Mouse (Mus musculus) megakaryocyte, embryonic 14.5 days (primary cell): ENCODE measurements around the gene Casp3.

Experiments
- FLI1 ChIP-seq: IDR thresholded peaks from 2 replicates; pipeline ENCODE4 v1.6.1; 2012; ENCODE audit warnings: low read length, inconsistent platforms, mixed read lengths
- GATA1 ChIP-seq: IDR thresholded peaks from 3 replicates; pipeline ENCODE4 v1.6.1; 2012; ENCODE audit warnings: mixed read lengths, low read length, inconsistent platforms, borderline replicate concordance

GRCm38 (mm10) chr8:46587911-46588310 lies 29.2 kb upstream of the Casp3 start:
- TF ChIP-seq GATA1 (no peak), FLI1 (no peak)
